Mouse (Mus musculus) lung, embryonic 14.5 days (tissue): ENCODE results near the gene Zcwpw1. TPM values are rescaled to one million over a fixed set of nuclear protein-coding genes. Genes with fewer than 3 reads are reported as not detected.
A peak's percentile ranks its signal among the peaks of the same experiment; 100 is the strongest.

Source experiments
- ATAC-seq: fragments of 200-750 bp; cut with Nextera tagmentation; 2 replicates; pipeline ENCODE4 v1.8.0; 2017; ENCODE audit warnings: mild to moderate bottlenecking, moderate TSS enrichment, moderate library complexity; ENCODE audit not compliant: insufficient read depth
- DNase-seq: peaks from one replicate; pipeline ENCODE4 v3.0.0-alpha.2; 2015
- H3K27ac ChIP-seq: fragments of 300-500 bp; sonication (generic); 2 replicates; pipeline ENCODE4 v1.5.1; 2014; ENCODE audit warnings: low read depth, mild to moderate bottlenecking, moderate library complexity
- H3K27me3 ChIP-seq: fragments of 300-500 bp; sonication (generic); 2 replicates; pipeline ENCODE4 v1.6.1; 2014; ENCODE audit warnings: low read length, control low read depth; ENCODE audit not compliant: insufficient read depth
- H3K36me3 ChIP-seq: fragments of 300-500 bp; sonication (generic); 2 replicates; pipeline ENCODE4 v1.6.1; 2014; ENCODE audit warnings: control low read depth; ENCODE audit not compliant: insufficient read depth
- H3K4me1 ChIP-seq: fragments of 300-500 bp; sonication (generic); 2 replicates; pipeline ENCODE4 v1.6.1; 2014; ENCODE audit warnings: antibody characterized with exemption, control low read depth; ENCODE audit not compliant: insufficient read depth
- H3K4me2 ChIP-seq: fragments of 300-500 bp; sonication (generic); 2 replicates; pipeline ENCODE4 v1.6.1; 2014; ENCODE audit warnings: mild to moderate bottlenecking
- H3K4me3 ChIP-seq: fragments of 300-500 bp; sonication (generic); 2 replicates; pipeline ENCODE4 v1.5.1; 2014; ENCODE audit warnings: low read depth, low read length
- H3K9ac ChIP-seq: fragments of 300-500 bp; sonication (generic); 2 replicates; pipeline ENCODE4 v1.6.1; 2014
- H3K9me3 ChIP-seq: fragments of 300-500 bp; sonication (generic); 2 replicates; pipeline ENCODE4 v1.6.1; 2016; ENCODE audit warnings: low read depth, low read length, control low read depth
- CTCF ChIP-seq: IDR thresholded peaks from 2 replicates; pipeline ENCODE4 v1.5.1; 2016; ENCODE audit warnings: antibody characterized with exemption, low read depth
- WGBS: fragments of 180-500 bp; shearing (Covaris S2); extraction: QIAGEN DNeasy Blood & Tissue Kit; methylation state at CpG from one replicate; pipeline ENCODE4 v1.1.7; 2014; 5-methylcytosine and 5-hydroxymethylcytosine counted together
- polyA plus RNA-seq: library from polyadenylated mRNA; unstranded; fragments of >200 nt; fragmentation: Nextera tagmentation; extraction: Ambion mirVana; gene quantifications from 2 replicates; pipeline ENCODE4 v1.2.1, GENCODE M21; 2014

Gene Zcwpw1
- polyA plus RNA-seq, 1 experiment from 2014 or later, result 26.1 TPM

DNA sequence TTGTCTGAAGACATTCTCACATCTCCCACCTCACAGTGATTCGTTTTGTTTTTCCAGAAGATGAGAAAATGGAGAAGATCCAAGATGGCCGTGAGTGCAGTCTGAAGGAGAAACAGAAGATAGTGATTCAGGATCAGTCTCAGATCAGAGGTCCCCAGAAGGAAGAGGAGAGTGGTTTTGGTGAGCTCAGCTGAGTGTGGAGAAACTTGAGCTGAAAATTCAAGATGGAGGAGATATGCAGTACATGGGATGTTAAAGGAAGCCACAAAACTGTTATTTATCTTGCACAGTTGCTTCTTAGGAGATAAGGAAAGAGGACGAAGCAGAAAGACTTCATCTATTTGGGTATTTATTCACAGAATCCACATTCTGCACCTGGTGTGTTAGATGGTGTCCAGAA, 13.3 kb downstream of the Zcwpw1 start:
- no peaks in the 10 kb centered on the region for H3K36me3 ChIP-seq
- H3K9me3 ChIP-seq, result no peaks in the 10 kb centered on the region
- ATAC-seq, result no peak
- H3K4me2 ChIP-seq, result no peak overlapping the region
- no peaks in the 10 kb centered on the region for H3K4me1 ChIP-seq
- H3K27me3 ChIP-seq, result no peaks in the 10 kb centered on the region
- no peak overlapping the region for H3K27ac ChIP-seq
- no peak overlapping the region for H3K9ac ChIP-seq
- H3K4me3 ChIP-seq, result no peak overlapping the region
- no peak for DNase-seq
- TF ChIP-seq CTCF, result no peak
- 73% methylated on average over 3 of the region's 3 CpGs for WGBS

DNA sequence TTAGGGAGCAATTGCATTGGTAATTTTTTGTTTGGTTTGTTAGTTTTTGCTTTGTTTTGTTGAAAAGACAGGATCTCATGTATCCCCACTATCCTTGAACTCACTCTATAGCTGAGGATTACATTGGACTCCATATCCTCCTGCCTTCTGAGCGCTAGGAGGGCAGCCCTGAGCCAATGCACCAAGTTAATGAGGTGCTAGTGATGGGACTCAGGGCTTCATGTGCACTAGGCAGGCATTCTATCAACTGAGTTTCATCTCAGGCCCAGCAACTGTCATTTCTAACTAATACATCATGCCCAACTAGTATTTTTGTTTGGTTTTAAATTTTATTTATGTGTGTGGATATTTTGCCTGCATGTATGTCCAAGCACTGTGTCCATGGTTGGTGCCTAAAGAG, 18.6 kb downstream of the Zcwpw1 start:
- Histone ChIP-seq H3K27ac (no peak overlapping the region), H3K36me3 (no peaks in the 10 kb centered on the region), H3K4me2 (no peak overlapping the region), H3K9ac (no peak overlapping the region), H3K9me3 (no peaks in the 10 kb centered on the region), H3K4me3 (no peak overlapping the region), H3K27me3 (no peaks in the 10 kb centered on the region), H3K4me1 (no peaks in the 10 kb centered on the region)
- TF ChIP-seq CTCF, result no peak
- ATAC-seq, result no peak
- peak; percentile 54 for DNase-seq
- 43% methylated on average over 1 of the region's 1 CpGs for WGBS

DNA sequence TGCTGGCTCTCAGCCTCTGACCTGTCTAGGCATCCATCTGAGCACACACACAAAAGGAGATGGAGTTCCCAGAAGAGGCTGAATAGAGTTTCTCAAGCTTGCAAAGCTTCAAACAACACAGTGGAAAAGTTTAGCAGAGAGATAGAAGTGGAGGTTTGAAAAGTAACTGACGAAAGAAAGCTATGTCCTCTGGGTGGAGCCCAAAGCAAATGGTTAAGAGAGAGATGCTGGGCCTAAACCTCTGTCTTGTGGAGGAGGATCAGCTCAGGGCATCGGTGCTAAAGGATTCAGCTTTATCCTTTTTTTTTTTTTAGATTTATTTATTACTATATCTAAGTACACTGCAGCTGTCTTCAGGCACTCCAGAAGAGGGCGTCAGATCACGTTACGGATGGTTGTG, 20.7 kb downstream of the Zcwpw1 start:
- Histone ChIP-seq H3K4me1 (no peaks in the 10 kb centered on the region), H3K27me3 (no peaks in the 10 kb centered on the region), H3K9me3 (no peaks in the 10 kb centered on the region), H3K9ac (no peak overlapping the region), H3K4me3 (no peak overlapping the region), H3K36me3 (no peaks in the 10 kb centered on the region), H3K27ac (no peak overlapping the region), H3K4me2 (no peak overlapping the region)
- TF ChIP-seq CTCF, result no peak
- DNase-seq (no peak), ATAC-seq (no peak)
- 81% methylated on average over 5 of the region's 5 CpGs for WGBS

DNA sequence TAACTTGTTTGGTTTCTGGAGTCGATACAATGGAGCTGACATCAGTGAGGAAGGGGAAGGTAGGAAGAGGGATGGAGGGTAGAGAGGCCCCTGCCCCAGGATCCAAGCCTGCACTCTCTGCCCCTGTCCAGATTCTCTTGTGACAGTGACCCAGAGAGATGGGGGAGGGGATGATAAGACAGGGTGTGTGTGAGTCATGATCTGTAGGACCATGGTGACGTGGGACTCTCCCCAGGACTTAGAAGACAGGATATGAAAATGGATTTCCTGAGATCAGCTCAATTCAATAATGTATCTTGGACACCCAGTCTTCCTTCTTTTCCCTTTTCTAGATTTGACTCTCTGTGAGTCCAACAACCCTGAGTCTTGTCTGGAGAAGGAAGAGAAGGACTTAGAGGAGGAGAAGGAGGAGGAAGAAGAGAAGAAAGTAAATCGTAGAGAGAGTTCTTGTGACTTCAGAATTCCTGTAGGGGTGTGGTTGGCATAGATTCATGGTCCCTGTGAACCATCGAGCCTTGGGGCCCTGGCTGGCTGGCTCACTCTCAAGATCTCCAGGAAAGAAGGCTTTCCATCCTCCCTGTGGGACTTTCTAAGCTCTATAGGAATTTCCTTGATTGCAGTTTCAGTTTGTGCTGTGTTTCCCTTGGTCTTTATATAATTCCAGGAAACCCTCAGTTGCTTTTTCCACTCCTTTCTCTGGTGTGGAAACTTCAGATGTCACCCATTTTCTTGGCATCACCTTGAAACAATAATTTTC, 30.0 kb downstream of the Zcwpw1 start:
- Histone ChIP-seq H3K27me3 (no peaks in the 10 kb centered on the region), H3K27ac (no peak overlapping the region), H3K4me2 (no peak overlapping the region), H3K36me3 (no peaks in the 10 kb centered on the region), H3K9ac (no peak overlapping the region), H3K4me1 (no peaks in the 10 kb centered on the region), H3K4me3 (no peak overlapping the region), H3K9me3 (no peaks in the 10 kb centered on the region)
- ATAC-seq, result no peak
- DNase-seq, result no peak
- WGBS, result 61% methylated on average over 4 of the region's 4 CpGs
- no peak for TF ChIP-seq CTCF

DNA sequence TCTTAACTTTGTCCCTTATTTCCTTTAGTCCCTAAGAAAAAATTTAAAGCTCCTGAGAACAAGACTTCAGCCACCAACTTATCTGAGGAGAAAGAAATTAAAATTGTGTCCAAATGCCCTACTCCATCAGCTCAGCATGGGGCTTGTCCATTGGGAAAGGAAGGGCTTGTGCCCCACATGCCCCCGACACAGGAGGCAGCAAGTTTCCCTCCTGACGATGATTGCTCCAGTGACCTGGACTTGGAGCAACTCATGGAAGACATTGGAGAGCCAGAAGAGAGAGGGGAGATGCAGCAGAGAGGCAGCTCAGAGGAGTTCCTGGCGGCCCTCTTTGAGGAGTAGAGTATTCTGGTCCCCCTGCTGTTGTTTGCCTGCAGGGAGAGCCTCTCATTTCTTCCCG, 34.5 kb downstream of the Zcwpw1 start:
- no peak for ATAC-seq
- no peak for TF ChIP-seq CTCF
- WGBS, result 62% methylated on average over 4 of the region's 4 CpGs
- no peak for DNase-seq
- H3K4me3 ChIP-seq, result no peak overlapping the region
- H3K36me3 ChIP-seq, result no peaks in the 10 kb centered on the region
- no peak overlapping the region for H3K9ac ChIP-seq
- no peak overlapping the region for H3K4me2 ChIP-seq
- H3K27ac ChIP-seq, result no peak overlapping the region
- H3K9me3 ChIP-seq, result no peaks in the 10 kb centered on the region
- no peaks in the 10 kb centered on the region for H3K4me1 ChIP-seq
- H3K27me3 ChIP-seq, result no peaks in the 10 kb centered on the region

DNA sequence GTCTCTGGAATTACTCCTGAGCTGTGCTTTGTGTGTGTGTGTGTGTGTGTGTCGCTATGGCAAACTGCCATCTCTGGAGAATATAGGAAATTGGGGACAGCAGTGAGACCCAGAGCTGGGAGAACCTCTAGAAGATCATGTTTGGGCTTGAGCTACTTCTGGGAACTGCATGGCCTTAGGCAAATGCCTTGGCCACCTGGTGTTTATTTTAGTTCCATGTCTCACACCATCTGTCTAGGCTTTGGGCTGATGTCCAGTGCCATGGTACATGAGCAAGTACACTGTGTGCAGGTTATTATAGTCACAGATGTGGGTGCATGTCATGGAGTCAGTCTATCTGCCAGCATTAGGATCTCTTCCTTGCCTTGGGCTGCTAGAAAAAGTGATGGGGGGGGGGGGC, 35.0 kb downstream of the Zcwpw1 start:
- Histone ChIP-seq H3K27ac (no peak overlapping the region), H3K4me3 (no peak overlapping the region), H3K4me2 (no peak overlapping the region), H3K4me1 (no peaks in the 10 kb centered on the region), H3K27me3 (no peaks in the 10 kb centered on the region), H3K9ac (no peak overlapping the region), H3K9me3 (no peaks in the 10 kb centered on the region), H3K36me3 (no peaks in the 10 kb centered on the region)
- DNase-seq (no peak), ATAC-seq (no peak)
- no peak for TF ChIP-seq CTCF
- WGBS, result 92% methylated on average over 1 of the region's 1 CpGs

DNA sequence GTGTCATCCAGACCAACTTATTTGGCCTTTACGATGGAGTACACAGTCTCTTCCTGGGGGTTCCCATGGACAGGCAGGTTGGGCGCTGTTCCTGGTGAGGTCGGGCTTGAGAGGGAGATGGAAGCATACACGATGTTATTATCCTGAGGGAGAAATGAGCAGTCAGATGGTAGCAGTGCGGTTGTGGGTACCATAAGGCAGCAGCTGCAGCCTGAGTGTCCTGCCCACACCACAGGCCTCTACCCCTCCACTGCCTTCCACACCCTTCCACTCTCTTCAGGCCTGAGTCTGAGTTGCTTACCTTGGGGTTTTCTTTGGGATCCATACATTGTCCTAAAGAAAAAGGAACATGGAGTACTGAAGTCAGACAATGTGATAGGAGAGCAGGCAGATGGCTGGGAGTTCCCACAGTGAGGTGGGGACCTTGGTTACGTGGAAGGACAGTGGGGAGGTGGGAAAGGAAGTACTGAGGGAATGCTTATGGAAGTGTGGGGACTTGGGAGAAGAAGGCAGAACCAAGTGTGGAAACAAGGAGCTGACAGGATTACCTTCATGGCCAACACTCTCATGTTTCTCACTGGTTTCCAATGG, 36.0 kb downstream of the Zcwpw1 start:
- DNase-seq (no peak), ATAC-seq (no peak)
- H3K36me3 ChIP-seq, result no peaks in the 10 kb centered on the region
- no peak overlapping the region for H3K27ac ChIP-seq
- no peaks in the 10 kb centered on the region for H3K9me3 ChIP-seq
- 93% methylated on average over 6 of the region's 6 CpGs for WGBS
- H3K9ac ChIP-seq, result no peak overlapping the region
- H3K4me1 ChIP-seq, result no peaks in the 10 kb centered on the region
- no peak overlapping the region for H3K4me2 ChIP-seq
- no peak overlapping the region for H3K4me3 ChIP-seq
- TF ChIP-seq CTCF, result no peak
- H3K27me3 ChIP-seq, result no peaks in the 10 kb centered on the region
